Mouse (Mus musculus) olfactory bulb, adult 2 months (tissue): Measurements from ENCODE around the gene Mical2. TPM values are rescaled to one million over a fixed set of nuclear protein-coding genes. Genes with fewer than 3 reads are reported as not detected.

ENCODE experiments used
- H3K27ac ChIP-seq: fragments of 200-500 bp; 2 replicates; pipeline ENCODE4 v1.5.1; 2012; ENCODE audit warnings: low read depth, low read length; ENCODE audit not compliant: insufficient read depth
- H3K4me1 ChIP-seq: fragments of 200-500 bp; 2 replicates; pipeline ENCODE4 v1.6.1; 2012; ENCODE audit warnings: low read length; ENCODE audit not compliant: control insufficient read depth, insufficient read depth
- H3K4me3 ChIP-seq: fragments of 200-500 bp; 2 replicates; pipeline ENCODE4 v1.5.1; 2012; ENCODE audit warnings: mild to moderate bottlenecking, low read depth, low read length, moderate library complexity; ENCODE audit not compliant: insufficient read depth
- CTCF ChIP-seq: fragments of 200-500 bp; IDR thresholded peaks from 2 replicates; pipeline ENCODE4 v1.5.1; 2012; ENCODE audit warnings: low read depth, mild to moderate bottlenecking, low read length, moderate library complexity; ENCODE audit not compliant: insufficient read depth
- POLR2A ChIP-seq: fragments of 200-500 bp; IDR thresholded peaks from 2 replicates; pipeline ENCODE4 v1.6.1; 2012; ENCODE audit warnings: mild to moderate bottlenecking, low read depth, low read length, moderate library complexity; ENCODE audit not compliant: insufficient read depth
- WGBS: fragments of 180-500 bp; shearing (Covaris S2); methylation state at CpG from one replicate; pipeline ENCODE4 v1.1.7; 2018; 5-methylcytosine and 5-hydroxymethylcytosine counted together
- polyA plus RNA-seq: library from polyadenylated mRNA; stranded (reverse); fragments of >200 nt; gene quantifications from 2 replicates; pipeline ENCODE4 v1.2.4, GENCODE M21; 2012; ENCODE audit warnings: low replicate concordance; ENCODE audit not compliant: missing spikeins, insufficient read depth, insufficient read length

Gene Mical2
- polyA plus RNA-seq, 1 experiment = 155 TPM

- WGBS = 79% methylated on average over 2 of the region's 2 CpGs
- Histone ChIP-seq H3K4me3 (no peak overlapping the region), H3K27ac (no peak overlapping the region), H3K4me1 (peaks cover 24% of the 10 kb centered on the region)
- TF ChIP-seq POLR2A (no peak), CTCF (no peak)
Observed at GRCm38 (mm10) chr7:112244071-112244470, 18.4 kb downstream of the Mical2 start.

GRCm38 (mm10) chr7:112244683-112245082 is 19.0 kb downstream of the Mical2 start:
- H3K4me1 ChIP-seq = peaks cover 23% of the 10 kb centered on the region
- no peak for TF ChIP-seq POLR2A
- no peak for TF ChIP-seq CTCF
- no peak overlapping the region for H3K27ac ChIP-seq
- WGBS = 86% methylated on average over 6 of the region's 6 CpGs
- H3K4me3 ChIP-seq = no peak overlapping the region

- H3K4me1 ChIP-seq = peaks cover 19% of the 10 kb centered on the region
- TF ChIP-seq POLR2A (no peak), CTCF (no peak)
- H3K27ac ChIP-seq = no peak overlapping the region
- H3K4me3 ChIP-seq = no peak overlapping the region
- WGBS = 80% methylated on average over 4 of the region's 4 CpGs
Observed at GRCm38 (mm10) chr7:112245839-112246438, 20.3 kb downstream of the Mical2 start.

- H3K4me3 ChIP-seq = no peak overlapping the region
- peaks cover 14% of the 10 kb centered on the region for H3K4me1 ChIP-seq
- H3K27ac ChIP-seq = no peak overlapping the region
- no peak for TF ChIP-seq CTCF
- TF ChIP-seq POLR2A = no peak
- WGBS = 77% methylated on average over 4 of the region's 4 CpGs
Observed at GRCm38 (mm10) chr7:112246442-112246841, 20.8 kb downstream of the Mical2 start.

- Histone ChIP-seq H3K27ac (no peak overlapping the region), H3K4me1 (peaks cover 13% of the 10 kb centered on the region), H3K4me3 (no peak overlapping the region)
- TF ChIP-seq POLR2A = no peak
- no peak for TF ChIP-seq CTCF
- 63% methylated on average over 3 of the region's 3 CpGs for WGBS
Observed at GRCm38 (mm10) chr7:112247890-112248289, 22.2 kb downstream of the Mical2 start.

- H3K27ac ChIP-seq = no peak overlapping the region
- H3K4me3 ChIP-seq = no peak overlapping the region
- peaks cover 13% of the 10 kb centered on the region for H3K4me1 ChIP-seq
- WGBS = 37% methylated on average over 4 of the region's 4 CpGs
- no peak for TF ChIP-seq POLR2A
- no peak for TF ChIP-seq CTCF
Observed at GRCm38 (mm10) chr7:112249476-112249875, 23.8 kb downstream of the Mical2 start.

- TF ChIP-seq POLR2A (no peak), CTCF (no peak)
- Histone ChIP-seq H3K4me3 (no peak overlapping the region), H3K27ac (no peak overlapping the region), H3K4me1 (peaks cover 13% of the 10 kb centered on the region)
- WGBS = 81% methylated on average over 5 of the region's 5 CpGs
Observed at GRCm38 (mm10) chr7:112252065-112252464, 26.4 kb downstream of the Mical2 start.

- TF ChIP-seq POLR2A (no peak), CTCF (no peak)
- Histone ChIP-seq H3K4me1 (peaks cover 10% of the 10 kb centered on the region; the same call in 1 of the 2 replicates), H3K27ac (no peak overlapping the region), H3K4me3 (no peak overlapping the region)
- 93% methylated on average over 3 of the region's 3 CpGs for WGBS
Observed at GRCm38 (mm10) chr7:112254233-112254632, 28.6 kb downstream of the Mical2 start.

- WGBS = 69% methylated on average over 3 of the region's 3 CpGs
- no peak overlapping the region for H3K4me3 ChIP-seq
- H3K4me1 ChIP-seq = peaks cover 7% of the 10 kb centered on the region; the same call in 1 of the 2 replicates
- no peak for TF ChIP-seq POLR2A
- no peak for TF ChIP-seq CTCF
- no peak overlapping the region for H3K27ac ChIP-seq
Observed at GRCm38 (mm10) chr7:112255248-112255866, 29.7 kb downstream of the Mical2 start.

GRCm38 (mm10) chr7:112258338-112258903 is 32.8 kb downstream of the Mical2 start:
- TF ChIP-seq POLR2A = no peak
- TF ChIP-seq CTCF = no peak
- no peak overlapping the region for H3K27ac ChIP-seq
- peaks cover 7% of the 10 kb centered on the region for H3K4me1 ChIP-seq
- H3K4me3 ChIP-seq = no peak overlapping the region
- 83% methylated on average over 4 of the region's 4 CpGs for WGBS
